Mouse (Mus musculus) liver, embryonic 14.5 days (tissue): Measurements from ENCODE around the gene Heatr5b. TPM values are rescaled to one million over a fixed set of nuclear protein-coding genes. Genes with fewer than 3 reads are reported as not detected.

Experiments used
- ATAC-seq: fragments of 200-750 bp; cut with Nextera tagmentation; 2 replicates; pipeline ENCODE4 v1.8.0; 2017; ENCODE audit warnings: moderate number of reproducible peaks, mild to moderate bottlenecking, moderate library complexity; ENCODE audit not compliant: insufficient read depth
- DNase-seq, 3 experiments: peaks; one replicate each; pipeline ENCODE4 v3.0.0-alpha.2; 2012 to 2013; ENCODE audit warnings: low read depth in 3 of 3, low spot score in 3 of 3
- H3K27ac ChIP-seq: fragments of 300-500 bp; sonication (generic); 2 replicates; pipeline ENCODE4 v1.5.1; 2014; ENCODE audit warnings: moderate library complexity, mild to moderate bottlenecking, control low read depth, inconsistent platforms
- H3K27me3 ChIP-seq: fragments of 300-500 bp; sonication (generic); 2 replicates; pipeline ENCODE4 v1.6.1; 2014; ENCODE audit warnings: mild to moderate bottlenecking, low read length, moderate library complexity; ENCODE audit not compliant: control insufficient read depth, insufficient read depth
- H3K36me3 ChIP-seq: fragments of 300-500 bp; sonication (generic); replicated peaks from 2 replicates; pipeline ENCODE4 v1.6.1; 2014; ENCODE audit warnings: low read depth; ENCODE audit not compliant: control insufficient read depth, insufficient read depth
- H3K4me1 ChIP-seq, 2 experiments: fragments of 200-500 bp in 1 of 2; fragments of 300-500 bp in 1 of 2; sonication (generic) in 1 of 2; replicated peaks; 2 replicates each; pipeline ENCODE4 v1.6.1; 2012 to 2014; ENCODE audit warnings: antibody characterized with exemption in 1 of 2, inconsistent platforms in 1 of 2, low read length in 1 of 2; ENCODE audit not compliant: control insufficient read depth in 2 of 2, insufficient read depth in 2 of 2
- H3K4me2 ChIP-seq: fragments of 300-500 bp; sonication (generic); 2 replicates; pipeline ENCODE4 v1.6.1; 2014; ENCODE audit warnings: low read depth, mild to moderate bottlenecking, control low read depth, moderate library complexity
- H3K4me3 ChIP-seq, 2 experiments: fragments of 200-500 bp in 1 of 2; fragments of 300-500 bp in 1 of 2; sonication (generic) in 1 of 2; 2 replicates each; pipeline ENCODE4 v1.5.1; 2012 to 2014; ENCODE audit warnings: low read depth in 2 of 2, low read length in 2 of 2, mild to moderate bottlenecking in 2 of 2, control low read depth in 1 of 2, inconsistent platforms in 1 of 2, moderate library complexity in 1 of 2; ENCODE audit not compliant: insufficient read depth in 1 of 2
- H3K9ac ChIP-seq: fragments of 300-500 bp; sonication (generic); replicated peaks from 2 replicates; pipeline ENCODE4 v1.6.1; 2014; ENCODE audit warnings: mild to moderate bottlenecking, control low read depth, moderate library complexity
- H3K9me3 ChIP-seq: fragments of 300-500 bp; sonication (generic); 2 replicates; pipeline ENCODE4 v1.6.1; 2016; ENCODE audit warnings: low read length, mixed read lengths; ENCODE audit not compliant: control insufficient read depth
- CTCF ChIP-seq: IDR thresholded peaks from 2 replicates; pipeline ENCODE4 v1.5.1; 2016; ENCODE audit warnings: antibody characterized with exemption, low read depth, control low read depth
- EP300 ChIP-seq: IDR thresholded peaks from 2 replicates; pipeline ENCODE4 v1.6.1; 2016; ENCODE audit warnings: antibody characterized with exemption, low read depth
- WGBS: fragments of 180-500 bp; shearing (Covaris S2); extraction: QIAGEN DNeasy Blood & Tissue Kit; methylation state at CpG from one replicate; pipeline ENCODE4 v1.1.7; 2014; ENCODE audit not compliant: insufficient replicate concordance; 5-methylcytosine and 5-hydroxymethylcytosine counted together
- polyA plus RNA-seq, 2 experiments: library from polyadenylated mRNA; depleted of rRNA in 1 of 2; stranded (reverse) in 1 of 2; unstranded in 1 of 2; fragments of >200 nt; fragmentation: Nextera tagmentation in 1 of 2; extraction: Ambion mirVana in 1 of 2; gene quantifications; 2 replicates each; pipeline versions ENCODE4 v1.2.1 to v1.2.3; 2012 to 2014

Heatr5b gene
- polyA plus RNA-seq, 2 experiments = 3.5 to 5.3 TPM

DNA sequence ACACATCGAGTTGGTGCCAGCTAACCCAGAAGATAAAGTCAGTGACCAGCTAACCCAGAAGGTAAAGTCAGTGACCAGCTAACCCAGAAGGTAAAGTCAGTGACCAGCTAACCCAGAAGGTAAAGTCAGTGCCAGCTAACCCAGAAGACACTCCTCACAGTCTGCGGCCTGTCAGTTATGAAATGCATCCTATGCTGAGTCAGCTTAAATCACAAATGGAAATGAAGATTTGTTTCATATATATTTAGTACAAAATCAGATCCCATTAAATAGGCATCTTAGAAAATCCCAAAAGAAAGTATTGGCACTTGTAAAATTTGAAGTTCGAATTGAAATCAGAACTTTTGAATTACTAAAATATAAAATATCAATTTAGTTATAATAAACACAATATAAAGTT is 25.6 kb downstream of the Heatr5b start:
- no peak for ATAC-seq
- Histone ChIP-seq H3K27me3 (no peaks in the 10 kb centered on the region), H3K4me1 (no peaks in the 10 kb centered on the region), H3K27ac (no peak overlapping the region), H3K4me2 (no peak overlapping the region), H3K9me3 (no peaks in the 10 kb centered on the region), H3K36me3 (no peaks in the 10 kb centered on the region), H3K4me3 (no peak overlapping the region), H3K9ac (no peak overlapping the region)
- 79% methylated on average over 3 of the region's 3 CpGs for WGBS
- TF ChIP-seq EP300 = no peak
- no peak for TF ChIP-seq CTCF
- no peak for DNase-seq

DNA sequence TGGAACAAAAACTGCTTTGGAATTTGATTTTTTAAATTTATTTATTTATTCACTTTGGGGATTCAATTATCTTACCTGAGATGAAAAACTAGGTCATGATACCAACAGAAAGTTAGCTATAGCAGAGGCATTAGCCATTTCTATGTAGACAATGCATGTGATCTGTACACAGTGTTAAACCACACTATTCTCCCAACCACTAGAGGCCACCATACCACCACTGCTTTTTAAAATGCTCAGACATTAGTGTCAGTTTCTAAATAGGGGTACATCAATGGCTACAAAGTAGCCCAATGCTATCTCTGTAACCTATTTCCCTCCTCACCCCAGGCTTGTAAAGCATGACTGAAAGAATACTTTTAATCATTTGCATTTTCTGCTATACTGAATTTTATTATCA is 26.1 kb downstream of the Heatr5b start:
- no peak overlapping the region for H3K9ac ChIP-seq
- TF ChIP-seq EP300 = no peak
- peak; percentile 60 for TF ChIP-seq CTCF
- H3K36me3 ChIP-seq = no peaks in the 10 kb centered on the region
- no peaks in the 10 kb centered on the region for H3K27me3 ChIP-seq
- no peaks in the 10 kb centered on the region for H3K9me3 ChIP-seq
- ATAC-seq (no peak), DNase-seq (peak in 1 of 3 experiments; percentile 13)
- no peak overlapping the region for H3K4me3 ChIP-seq
- no peak overlapping the region for H3K27ac ChIP-seq
- H3K4me1 ChIP-seq = no peaks in the 10 kb centered on the region
- no peak overlapping the region for H3K4me2 ChIP-seq

DNA sequence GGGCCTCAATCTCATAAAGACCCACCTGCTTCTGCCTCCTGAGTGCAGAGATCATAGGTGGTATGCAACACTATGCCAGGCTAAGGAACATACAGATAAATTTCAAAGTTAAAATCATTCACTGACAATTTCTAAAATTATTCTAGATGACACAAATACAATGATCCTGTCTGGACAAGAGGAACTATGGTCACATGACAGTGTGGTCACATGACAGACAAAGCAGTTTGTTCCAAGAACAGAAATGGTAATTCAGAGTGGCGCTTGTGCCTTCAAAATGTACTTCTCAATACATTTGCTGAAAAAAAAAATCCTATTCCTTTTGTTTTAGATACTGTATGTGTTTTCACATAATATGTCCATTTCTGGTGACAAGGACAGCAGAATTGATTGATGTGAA is 37.9 kb downstream of the Heatr5b start:
- Histone ChIP-seq H3K4me2 (no peak overlapping the region), H3K36me3 (peaks cover 3% of the 10 kb centered on the region; the same call in 1 of the 2 replicates), H3K4me3 (no peak overlapping the region), H3K9ac (no peak overlapping the region), H3K9me3 (no peaks in the 10 kb centered on the region), H3K27ac (no peak overlapping the region), H3K4me1 (no peaks in the 10 kb centered on the region), H3K27me3 (no peaks in the 10 kb centered on the region)
- ATAC-seq = no peak
- DNase-seq = no peak
- no peak for TF ChIP-seq CTCF
- 82% methylated on average over 1 of the region's 1 CpGs for WGBS

DNA sequence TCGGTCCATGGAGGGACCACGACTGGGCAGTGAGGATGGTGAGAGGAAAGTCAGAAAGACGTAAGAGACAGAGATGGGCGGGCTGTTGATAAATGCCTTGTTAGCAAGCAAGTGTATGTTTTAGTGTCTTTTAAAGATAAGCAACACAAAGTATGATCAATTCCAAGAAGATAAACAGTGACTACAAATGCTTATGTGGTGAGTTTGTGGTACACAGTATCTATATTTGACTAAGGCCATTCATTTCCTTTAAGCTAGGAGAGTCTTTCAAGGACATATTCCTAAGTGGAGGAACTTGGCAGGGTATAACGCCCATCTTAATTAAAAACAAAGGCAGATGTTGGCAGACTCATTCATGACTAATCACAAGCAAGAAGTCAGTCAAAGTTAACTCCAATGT is 40.8 kb downstream of the Heatr5b start:
- no peak for ATAC-seq
- H3K36me3 ChIP-seq = peaks cover 3% of the 10 kb centered on the region; the same call in 1 of the 2 replicates

DNA sequence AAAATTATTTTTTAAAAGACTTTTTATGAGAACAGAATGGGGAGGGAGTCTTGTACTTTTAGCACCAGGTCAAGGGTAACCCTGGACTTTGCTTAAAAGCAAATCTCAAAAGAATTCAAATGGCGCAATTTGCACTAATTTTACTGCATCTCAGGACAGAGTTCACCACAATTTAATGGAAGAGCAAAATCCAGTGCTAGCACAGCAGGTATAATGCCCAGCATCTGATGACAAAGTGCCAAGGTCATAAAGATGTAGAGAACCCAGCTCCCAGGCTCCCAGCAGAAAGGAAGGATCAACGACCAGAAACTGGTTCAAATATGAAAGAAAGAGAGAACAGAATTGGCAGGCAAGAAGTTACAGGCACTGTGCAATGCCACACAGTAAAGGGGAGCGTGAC is 43.0 kb downstream of the Heatr5b start:
- WGBS = 63% methylated on average over 3 of the region's 3 CpGs
- H3K4me1 ChIP-seq = no peaks in the 10 kb centered on the region; a peak in 1 of 4 replicates
- no peak overlapping the region for H3K4me2 ChIP-seq
- H3K9ac ChIP-seq = no peak overlapping the region
- H3K27ac ChIP-seq = no peak overlapping the region
- no peaks in the 10 kb centered on the region for H3K9me3 ChIP-seq
- no peak for TF ChIP-seq EP300
- no peak for TF ChIP-seq CTCF
- no peak overlapping the region for H3K4me3 ChIP-seq
- DNase-seq (no peak), ATAC-seq (no peak)
- no peaks in the 10 kb centered on the region for H3K27me3 ChIP-seq
- peaks cover 3% of the 10 kb centered on the region; the same call in 1 of the 2 replicates for H3K36me3 ChIP-seq

More for the DNA sequence above, 40.8 kb downstream of the Heatr5b start:
- Histone ChIP-seq H3K27me3 (no peaks in the 10 kb centered on the region), H3K27ac (no peak overlapping the region), H3K4me2 (no peak overlapping the region), H3K4me1 (no peaks in the 10 kb centered on the region; a peak in 1 of 4 replicates), H3K9ac (no peak overlapping the region), H3K9me3 (no peaks in the 10 kb centered on the region), H3K4me3 (no peak overlapping the region)
- TF ChIP-seq EP300 (no peak), CTCF (no peak)
- WGBS = 36% methylated on average over 5 of the region's 5 CpGs
- DNase-seq = no peak
